Mouse (Mus musculus) forebrain, embryonic 16.5 days (tissue): Measurements from ENCODE around the gene Sh3rf3. TPM values are rescaled to one million over a fixed set of nuclear protein-coding genes. Genes with fewer than 3 reads are reported as not detected.
"Not testable (repeated sequence)": the region's sequence is repeated elsewhere in the genome, so short reads cannot be mapped to it uniquely, and the experiment has no call there.

ENCODE experiments used
- ATAC-seq: fragments of 200-750 bp; cut with Nextera tagmentation; 2 replicates; pipeline ENCODE4 v1.8.0; 2017; ENCODE audit warnings: mild to moderate bottlenecking, moderate library complexity
- H3K27ac ChIP-seq: fragments of 300-500 bp; sonication (generic); 2 replicates; pipeline ENCODE4 v1.5.1; 2014; ENCODE audit warnings: low read length, control low read depth
- H3K27me3 ChIP-seq: fragments of 300-500 bp; sonication (generic); replicated peaks from 2 replicates; pipeline ENCODE4 v1.6.1; 2014; ENCODE audit warnings: low read length; ENCODE audit not compliant: control insufficient read depth, insufficient read depth
- H3K36me3 ChIP-seq: fragments of 300-500 bp; sonication (generic); 2 replicates; pipeline ENCODE4 v1.6.1; 2014; ENCODE audit not compliant: control insufficient read depth, insufficient read depth
- H3K4me1 ChIP-seq: fragments of 300-500 bp; sonication (generic); replicated peaks from 2 replicates; pipeline ENCODE4 v1.6.1; 2014; ENCODE audit warnings: low read length; ENCODE audit not compliant: control insufficient read depth, insufficient read depth
- H3K4me2 ChIP-seq: fragments of 300-500 bp; sonication (generic); 2 replicates; pipeline ENCODE4 v1.6.1; 2014; ENCODE audit warnings: mild to moderate bottlenecking, low read length, control low read depth
- H3K4me3 ChIP-seq: fragments of 300-500 bp; sonication (generic); replicated peaks from 2 replicates; pipeline ENCODE4 v1.5.1; 2014; ENCODE audit warnings: mild to moderate bottlenecking, low read length, control low read depth
- H3K9ac ChIP-seq: fragments of 300-500 bp; sonication (generic); replicated peaks from 2 replicates; pipeline ENCODE4 v1.6.1; 2014; ENCODE audit warnings: low read depth, low read length, control low read depth
- H3K9me3 ChIP-seq: fragments of 300-500 bp; sonication (generic); 2 replicates; pipeline ENCODE4 v1.6.1; 2016; ENCODE audit warnings: low read length; ENCODE audit not compliant: control insufficient read depth
- WGBS: fragments of 180-500 bp; shearing (Covaris S2); extraction: QIAGEN DNeasy Blood & Tissue Kit; methylation state at CpG from one replicate; pipeline ENCODE4 v1.1.7; 2014; 5-methylcytosine and 5-hydroxymethylcytosine counted together
- polyA plus RNA-seq: library from polyadenylated mRNA; unstranded; fragments of >200 nt; fragmentation: Nextera tagmentation; extraction: Ambion mirVana; gene quantifications from 2 replicates; pipeline ENCODE4 v1.2.1, GENCODE M21; 2015

Gene Sh3rf3
- polyA plus RNA-seq, 1 experiment from 2014 or later: 9.2 TPM

DNA sequence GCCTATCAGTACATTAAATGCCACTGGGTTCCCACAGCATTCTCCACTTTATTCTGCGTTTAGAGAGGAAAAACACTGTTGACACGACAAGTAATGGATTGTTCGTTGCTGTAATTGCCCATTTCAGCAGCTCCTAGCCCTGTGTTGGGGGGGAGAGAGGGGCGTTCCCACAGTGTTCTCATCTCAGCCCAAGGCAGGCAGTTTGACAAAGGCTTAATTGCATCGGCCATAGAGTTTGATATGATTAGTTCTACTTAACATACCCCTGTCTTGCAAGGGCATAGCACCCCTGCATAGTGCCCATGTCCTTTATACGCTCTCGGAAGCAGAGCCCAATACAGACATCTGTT lies 277.4 kb downstream of the Sh3rf3 start:
- peak; percentile 78 for ATAC-seq
- Histone ChIP-seq H3K4me3 (no peak overlapping the region), H3K9me3 (no peaks in the 10 kb centered on the region), H3K4me2 (peak overlapping the region; percentile 30), H3K27ac (peak overlapping the region; percentile 92), H3K27me3 (no peaks in the 10 kb centered on the region), H3K4me1 (peaks cover 50% of the 10 kb centered on the region), H3K36me3 (0 out of 2 replicates have a peak, but pooled peaks cover 4% of the 10 kb centered on the region), H3K9ac (no peak overlapping the region; the same call in 1 of the 2 replicates)
- WGBS: 7% methylated on average over 7 of the region's 7 CpGs

DNA sequence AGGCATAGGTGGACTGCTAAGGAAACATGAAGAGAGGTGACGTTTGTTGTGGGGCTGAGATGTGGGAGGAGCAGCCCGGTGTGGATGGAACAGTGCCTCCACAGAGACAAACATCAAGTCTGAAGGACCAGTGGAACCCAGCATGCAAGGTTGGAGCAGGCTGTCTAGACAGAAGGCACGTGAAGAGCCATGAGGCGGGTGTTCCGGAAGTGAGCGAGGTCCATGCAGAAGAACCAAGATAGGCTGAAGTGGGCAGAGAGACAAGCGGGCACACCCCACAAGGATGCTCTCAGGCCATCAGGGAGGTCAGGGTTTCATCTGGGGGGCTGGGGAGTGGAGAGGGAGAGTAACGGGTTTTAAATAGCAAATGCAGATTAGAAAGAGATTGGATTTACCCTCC lies 278.4 kb downstream of the Sh3rf3 start:
- Histone ChIP-seq H3K36me3 (0 out of 2 replicates have a peak, but pooled peaks cover 4% of the 10 kb centered on the region), H3K4me2 (no peak overlapping the region), H3K9me3 (no peaks in the 10 kb centered on the region), H3K9ac (no peak overlapping the region), H3K27ac (peak overlapping the region; percentile 92), H3K27me3 (no peaks in the 10 kb centered on the region), H3K4me3 (no peak overlapping the region), H3K4me1 (peaks cover 50% of the 10 kb centered on the region)
- WGBS: 80% methylated on average over 8 of the region's 8 CpGs
- ATAC-seq: no peak

- WGBS: 43% methylated on average over 7 of the region's 7 CpGs
- no peak overlapping the region for H3K4me2 ChIP-seq
- H3K27me3 ChIP-seq: no peaks in the 10 kb centered on the region
- H3K4me3 ChIP-seq: no peak overlapping the region
- peak overlapping the region; percentile 92 for H3K27ac ChIP-seq
- H3K36me3 ChIP-seq: 0 out of 2 replicates have a peak, but pooled peaks cover 4% of the 10 kb centered on the region
- peak; percentile 13; the same call in 1 of the 2 replicates for ATAC-seq
- H3K9ac ChIP-seq: no peak overlapping the region
- H3K4me1 ChIP-seq: peaks cover 50% of the 10 kb centered on the region
- H3K9me3 ChIP-seq: no peaks in the 10 kb centered on the region
Measured at GRCm38 (mm10) chr10:59091988-59092387, 278.8 kb downstream of the Sh3rf3 start.

DNA sequence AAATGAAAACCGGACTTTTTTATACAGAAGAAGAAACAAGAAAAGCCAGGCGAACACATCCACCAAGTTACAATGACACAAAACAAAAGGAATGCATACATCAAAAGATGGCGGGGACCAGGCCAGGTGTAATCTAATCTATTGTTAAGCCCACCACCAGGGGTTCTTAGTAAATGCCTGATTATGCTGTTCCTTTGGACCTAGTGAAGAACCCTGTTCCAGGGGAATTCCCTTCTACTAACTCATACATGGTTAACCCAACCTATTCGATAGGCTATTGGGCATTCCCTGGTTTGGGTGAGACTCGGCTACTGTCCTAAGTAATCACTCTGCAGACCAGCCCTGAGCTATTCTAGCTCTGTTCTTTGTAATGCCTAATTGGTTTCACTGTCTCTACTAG lies 289.9 kb downstream of the Sh3rf3 start:
- not testable (repeated sequence) for H3K27ac ChIP-seq, H3K4me2 ChIP-seq, H3K9ac ChIP-seq, H3K36me3 ChIP-seq, H3K4me3 ChIP-seq, ATAC-seq, H3K4me1 ChIP-seq, H3K9me3 ChIP-seq, H3K27me3 ChIP-seq
- 83% methylated on average over 5 of the region's 5 CpGs for WGBS

DNA sequence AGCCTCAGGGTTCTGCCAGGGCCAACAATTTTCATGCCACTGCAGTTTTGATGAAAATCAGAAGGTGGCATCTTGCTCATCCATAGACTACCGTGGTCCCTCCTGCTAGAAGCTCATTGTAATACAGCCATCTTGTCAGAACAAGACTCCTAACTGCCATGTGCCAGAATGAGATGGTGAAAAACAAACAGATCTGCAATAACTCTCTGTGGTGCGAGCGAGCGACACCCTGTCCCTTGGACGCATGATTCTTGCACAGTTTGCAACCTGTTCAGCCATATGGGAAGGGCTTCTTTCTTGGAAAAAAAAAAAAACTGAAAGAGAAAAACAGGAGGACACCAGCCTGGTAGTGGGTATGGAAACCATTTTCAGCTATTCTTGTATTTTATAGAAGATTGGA lies 291.5 kb downstream of the Sh3rf3 start:
- H3K4me1 ChIP-seq: peaks cover 9% of the 10 kb centered on the region; the same call in 1 of the 2 replicates
- no peak overlapping the region for H3K9ac ChIP-seq
- 68% methylated on average over 5 of the region's 5 CpGs for whole genome bisulfite sequencing
- peaks cover 3% of the 10 kb centered on the region; the same call in 1 of the 2 replicates for H3K36me3 ChIP-seq
- H3K27me3 ChIP-seq: no peaks in the 10 kb centered on the region
- H3K9me3 ChIP-seq: no peaks in the 10 kb centered on the region
- no peak overlapping the region for H3K4me3 ChIP-seq
- ATAC-seq: peak; percentile 81
- no peak overlapping the region for H3K4me2 ChIP-seq
- peak overlapping the region; percentile 73 for H3K27ac ChIP-seq

DNA sequence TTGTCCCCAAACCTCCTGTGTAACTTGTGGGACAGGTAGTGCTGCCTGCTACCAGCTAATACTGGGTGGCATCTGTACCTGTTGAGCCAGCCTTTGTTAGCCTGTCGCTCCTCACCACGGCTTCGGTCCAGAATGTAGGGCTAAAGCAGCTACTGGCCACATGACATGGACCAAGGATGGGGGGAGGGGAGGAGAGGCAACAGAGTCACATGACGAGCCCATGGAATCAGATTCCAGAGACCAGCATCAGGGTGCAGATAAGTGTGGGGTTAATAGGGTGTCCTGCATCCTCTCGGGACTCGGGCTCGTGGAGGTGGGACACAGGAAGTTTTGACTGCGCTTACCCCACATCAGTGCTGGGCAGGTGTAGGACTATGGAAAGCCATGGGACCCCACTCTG lies 292.7 kb downstream of the Sh3rf3 start:
- H3K9ac ChIP-seq: no peak overlapping the region
- no peak for ATAC-seq
- no peaks in the 10 kb centered on the region for H3K9me3 ChIP-seq
- WGBS: 84% methylated on average over 8 of the region's 8 CpGs
- no peaks in the 10 kb centered on the region for H3K27me3 ChIP-seq
- no peak overlapping the region for H3K27ac ChIP-seq
- peaks cover 4% of the 10 kb centered on the region; the same call in 1 of the 2 replicates for H3K36me3 ChIP-seq
- H3K4me1 ChIP-seq: peaks cover 9% of the 10 kb centered on the region; the same call in 1 of the 2 replicates
- H3K4me3 ChIP-seq: no peak overlapping the region
- H3K4me2 ChIP-seq: no peak overlapping the region

GRCm38 (mm10) chr10:59106644-59107043 lies 293.5 kb downstream of the Sh3rf3 start:
- H3K4me1 ChIP-seq: peaks cover 9% of the 10 kb centered on the region; the same call in 1 of the 2 replicates
- H3K4me2 ChIP-seq: no peak overlapping the region
- no peaks in the 10 kb centered on the region for H3K27me3 ChIP-seq
- H3K9me3 ChIP-seq: no peaks in the 10 kb centered on the region
- H3K9ac ChIP-seq: no peak overlapping the region
- H3K4me3 ChIP-seq: no peak overlapping the region
- 79% methylated on average over 3 of the region's 3 CpGs for WGBS
- no peak for ATAC-seq
- no peak overlapping the region for H3K27ac ChIP-seq
- peaks cover 5% of the 10 kb centered on the region; the same call in 1 of the 2 replicates for H3K36me3 ChIP-seq

GRCm38 (mm10) chr10:59109015-59109414 lies 295.9 kb downstream of the Sh3rf3 start:
- ATAC-seq: no peak
- no peaks in the 10 kb centered on the region for H3K9me3 ChIP-seq
- 37% methylated on average over 2 of the region's 2 CpGs for WGBS

GRCm38 (mm10) chr10:59110386-59110785 lies 297.2 kb downstream of the Sh3rf3 start:
- H3K9me3 ChIP-seq: no peaks in the 10 kb centered on the region
- H3K36me3 ChIP-seq: peaks cover 5% of the 10 kb centered on the region; the same call in 1 of the 2 replicates
- no peak overlapping the region for H3K4me3 ChIP-seq
- H3K27ac ChIP-seq: no peak overlapping the region
- 89% methylated on average over 7 of the region's 7 CpGs for WGBS
- no peak for ATAC-seq
- H3K4me1 ChIP-seq: peaks cover 12% of the 10 kb centered on the region
- H3K4me2 ChIP-seq: no peak overlapping the region
- no peak overlapping the region for H3K9ac ChIP-seq
- H3K27me3 ChIP-seq: no peaks in the 10 kb centered on the region

More at GRCm38 (mm10) chr10:59109015-59109414, 295.9 kb downstream of the Sh3rf3 start:
- no peak overlapping the region for H3K4me3 ChIP-seq
- peaks cover 9% of the 10 kb centered on the region; the same call in 1 of the 2 replicates for H3K4me1 ChIP-seq
- H3K9ac ChIP-seq: no peak overlapping the region
- no peak overlapping the region for H3K4me2 ChIP-seq
- peaks cover 5% of the 10 kb centered on the region; the same call in 1 of the 2 replicates for H3K36me3 ChIP-seq
- H3K27ac ChIP-seq: no peak overlapping the region
- H3K27me3 ChIP-seq: no peaks in the 10 kb centered on the region

DNA sequence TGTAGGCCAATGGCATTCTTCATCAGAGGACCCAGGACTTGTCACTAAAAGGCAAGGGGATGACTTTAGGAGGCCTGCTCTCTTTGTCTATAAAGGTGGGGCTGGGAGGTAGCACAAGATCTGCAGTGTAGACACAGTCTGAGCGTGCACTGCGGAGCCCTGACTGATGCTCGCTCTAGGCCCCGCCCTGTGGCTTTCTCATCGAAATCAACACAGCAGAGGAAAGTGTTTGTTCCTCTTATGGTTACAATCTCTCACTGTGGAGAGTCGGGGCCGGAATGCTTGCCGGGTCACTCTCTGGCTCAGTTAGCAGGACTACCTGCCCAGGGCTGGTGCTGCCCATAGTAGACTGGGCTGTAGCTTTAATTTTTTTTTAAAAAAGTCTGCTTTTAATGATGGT lies 299.6 kb downstream of the Sh3rf3 start:
- Histone ChIP-seq H3K4me3 (no peak overlapping the region), H3K9ac (no peak overlapping the region), H3K27ac (no peak overlapping the region), H3K4me2 (no peak overlapping the region), H3K27me3 (no peaks in the 10 kb centered on the region), H3K4me1 (peaks cover 7% of the 10 kb centered on the region; the same call in 1 of the 2 replicates), H3K9me3 (no peaks in the 10 kb centered on the region), H3K36me3 (peaks cover 5% of the 10 kb centered on the region; the same call in 1 of the 2 replicates)
- WGBS: 94% methylated on average over 8 of the region's 8 CpGs
- no peak for ATAC-seq
